Mouse (Mus musculus) stomach, embryonic 16.5 days (tissue): ENCODE data around the gene Chst1. TPM values are rescaled to one million over a fixed set of nuclear protein-coding genes. Genes with fewer than 3 reads are reported as not detected.

Experiments used
- ATAC-seq: fragments of 200-750 bp; cut with Nextera tagmentation; 2 replicates; pipeline ENCODE4 v1.8.0; 2017; ENCODE audit warnings: moderate number of reproducible peaks, moderate TSS enrichment; ENCODE audit not compliant: insufficient read depth, low FRiP score
- H3K27ac ChIP-seq: fragments of 300-500 bp; sonication (generic); 2 replicates; pipeline ENCODE4 v1.5.1; 2014; ENCODE audit warnings: low read length
- H3K27me3 ChIP-seq: fragments of 300-500 bp; sonication (generic); 2 replicates; pipeline ENCODE4 v1.6.1; 2014; ENCODE audit warnings: low read length, control low read depth, mixed read lengths; ENCODE audit not compliant: control insufficient read depth, insufficient read depth
- H3K36me3 ChIP-seq: fragments of 300-500 bp; sonication (generic); 2 replicates; pipeline ENCODE4 v1.6.1; 2014; ENCODE audit warnings: low read length; ENCODE audit not compliant: control insufficient read depth, insufficient read depth
- H3K4me1 ChIP-seq: fragments of 300-500 bp; sonication (generic); 2 replicates; pipeline ENCODE4 v1.6.1; 2014; ENCODE audit warnings: low read length, control low read depth, mixed read lengths; ENCODE audit not compliant: control insufficient read depth, insufficient read depth
- H3K4me2 ChIP-seq: fragments of 300-500 bp; sonication (generic); 2 replicates; pipeline ENCODE4 v1.6.1; 2014; ENCODE audit warnings: low read depth, low read length, mixed read lengths
- H3K4me3 ChIP-seq: fragments of 300-500 bp; sonication (generic); replicated peaks from 2 replicates; pipeline ENCODE4 v1.5.1; 2014; ENCODE audit warnings: mild to moderate bottlenecking, low read length
- H3K9ac ChIP-seq: fragments of 300-500 bp; sonication (generic); 2 replicates; pipeline ENCODE4 v1.6.1; 2014; ENCODE audit warnings: low read length
- H3K9me3 ChIP-seq: fragments of 300-500 bp; sonication (generic); replicated peaks from 2 replicates; pipeline ENCODE4 v1.6.1; 2016; ENCODE audit warnings: low read length, control low read depth; ENCODE audit not compliant: control insufficient read depth
- WGBS: fragments of 180-500 bp; shearing (Covaris S2); extraction: QIAGEN DNeasy Blood & Tissue Kit; methylation state at CpG from one replicate; pipeline ENCODE4 v1.1.7; 2014; 5-methylcytosine and 5-hydroxymethylcytosine counted together
- polyA plus RNA-seq: library from polyadenylated mRNA; unstranded; fragments of >200 nt; fragmentation: Nextera tagmentation; extraction: Ambion mirVana; gene quantifications from 2 replicates; pipeline ENCODE4 v1.2.1, GENCODE M21; 2015

Gene Chst1
- polyA plus RNA-seq, 1 experiment from 2014 or later = 5.1 TPM

- WGBS = 69% methylated on average over 6 of the region's 6 CpGs
- no peak overlapping the region for H3K4me2 ChIP-seq
- no peak overlapping the region for H3K27ac ChIP-seq
- H3K9me3 ChIP-seq = no peaks in the 10 kb centered on the region; the same call in 1 of the 2 replicates
- peak; percentile 47; the same call in 1 of the 2 replicates for ATAC-seq
- no peaks in the 10 kb centered on the region for H3K27me3 ChIP-seq
- no peaks in the 10 kb centered on the region for H3K36me3 ChIP-seq
- no peaks in the 10 kb centered on the region for H3K4me1 ChIP-seq
- H3K4me3 ChIP-seq = no peak overlapping the region
- H3K9ac ChIP-seq = no peak overlapping the region
Measured at GRCm38 (mm10) chr2:92618016-92618415, 18.5 kb downstream of the Chst1 start.

- Histone ChIP-seq H3K36me3 (no peaks in the 10 kb centered on the region), H3K4me1 (no peaks in the 10 kb centered on the region), H3K27me3 (no peaks in the 10 kb centered on the region), H3K4me3 (no peak overlapping the region), H3K9me3 (no peaks in the 10 kb centered on the region), H3K27ac (no peak overlapping the region), H3K4me2 (no peak overlapping the region), H3K9ac (no peak overlapping the region)
- no peak for ATAC-seq
- WGBS = 44% methylated on average over 2 of the region's 2 CpGs
Measured at GRCm38 (mm10) chr2:92627633-92628032, 28.1 kb downstream of the Chst1 start.

GRCm38 (mm10) chr2:92630799-92631198, 31.3 kb downstream of the Chst1 start:
- H3K9ac ChIP-seq = no peak overlapping the region
- H3K36me3 ChIP-seq = no peaks in the 10 kb centered on the region
- ATAC-seq = no peak
- H3K4me2 ChIP-seq = no peak overlapping the region
- H3K27ac ChIP-seq = no peak overlapping the region
- H3K4me3 ChIP-seq = no peak overlapping the region
- no peaks in the 10 kb centered on the region for H3K4me1 ChIP-seq
- H3K27me3 ChIP-seq = no peaks in the 10 kb centered on the region
- no peaks in the 10 kb centered on the region for H3K9me3 ChIP-seq
- WGBS = 89% methylated on average over 11 of the region's 11 CpGs

- ATAC-seq = no peak
- Histone ChIP-seq H3K4me3 (no peak overlapping the region), H3K27ac (no peak overlapping the region), H3K9ac (no peak overlapping the region), H3K4me2 (no peak overlapping the region), H3K4me1 (no peaks in the 10 kb centered on the region), H3K9me3 (no peaks in the 10 kb centered on the region), H3K27me3 (no peaks in the 10 kb centered on the region), H3K36me3 (no peaks in the 10 kb centered on the region)
- 55% methylated on average over 1 of the region's 1 CpGs for WGBS
Measured at GRCm38 (mm10) chr2:92632027-92632426, 32.5 kb downstream of the Chst1 start.

- peaks cover 4% of the 10 kb centered on the region for H3K4me1 ChIP-seq
- H3K4me3 ChIP-seq = no peak overlapping the region
- 13% methylated on average over 8 of the region's 8 CpGs for WGBS
- no peaks in the 10 kb centered on the region for H3K27me3 ChIP-seq
- no peaks in the 10 kb centered on the region for H3K36me3 ChIP-seq
- no peaks in the 10 kb centered on the region for H3K9me3 ChIP-seq
- no peak overlapping the region for H3K4me2 ChIP-seq
- no peak overlapping the region for H3K9ac ChIP-seq
- no peak for ATAC-seq
- H3K27ac ChIP-seq = no peak overlapping the region
Measured at GRCm38 (mm10) chr2:92640555-92640954, 41.0 kb downstream of the Chst1 start.

GRCm38 (mm10) chr2:92645282-92646037, 46.0 kb downstream of the Chst1 start:
- Histone ChIP-seq H3K9ac (no peak overlapping the region), H3K4me2 (no peak overlapping the region), H3K36me3 (no peaks in the 10 kb centered on the region), H3K4me1 (peaks cover 8% of the 10 kb centered on the region), H3K9me3 (no peaks in the 10 kb centered on the region), H3K4me3 (no peak overlapping the region), H3K27me3 (no peaks in the 10 kb centered on the region), H3K27ac (peak overlapping the region; percentile 38)
- WGBS = 24% methylated on average over 7 of the region's 7 CpGs
- peak; percentile 83 for ATAC-seq

GRCm38 (mm10) chr2:92649154-92649801, 49.8 kb downstream of the Chst1 start:
- no peaks in the 10 kb centered on the region for H3K9me3 ChIP-seq
- H3K27ac ChIP-seq = no peak overlapping the region
- ATAC-seq = no peak
- no peak overlapping the region for H3K4me2 ChIP-seq
- H3K36me3 ChIP-seq = no peaks in the 10 kb centered on the region
- no peak overlapping the region for H3K4me3 ChIP-seq
- H3K4me1 ChIP-seq = peaks cover 8% of the 10 kb centered on the region
- 52% methylated on average over 5 of the region's 5 CpGs for WGBS
- H3K9ac ChIP-seq = no peak overlapping the region
- no peaks in the 10 kb centered on the region for H3K27me3 ChIP-seq

GRCm38 (mm10) chr2:92650428-92650827, 50.9 kb downstream of the Chst1 start:
- H3K9ac ChIP-seq = no peak overlapping the region
- no peak for ATAC-seq
- H3K27ac ChIP-seq = no peak overlapping the region
- 56% methylated on average over 1 of the region's 1 CpGs for WGBS
- H3K27me3 ChIP-seq = no peaks in the 10 kb centered on the region
- no peak overlapping the region for H3K4me2 ChIP-seq
- no peaks in the 10 kb centered on the region for H3K36me3 ChIP-seq
- H3K9me3 ChIP-seq = no peaks in the 10 kb centered on the region
- peaks cover 6% of the 10 kb centered on the region for H3K4me1 ChIP-seq
- no peak overlapping the region for H3K4me3 ChIP-seq

GRCm38 (mm10) chr2:92651294-92651816, 51.8 kb downstream of the Chst1 start:
- Histone ChIP-seq H3K27ac (no peak overlapping the region), H3K36me3 (no peaks in the 10 kb centered on the region), H3K4me3 (no peak overlapping the region), H3K27me3 (no peaks in the 10 kb centered on the region), H3K4me2 (no peak overlapping the region), H3K9me3 (no peaks in the 10 kb centered on the region), H3K4me1 (no peaks in the 10 kb centered on the region), H3K9ac (no peak overlapping the region)
- no peak for ATAC-seq
- WGBS = 77% methylated on average over 7 of the region's 7 CpGs
